Mouse (Mus musculus) E14TG2a.4 (cell line): ENCODE data around the gene Prpf31.
"Not testable (repeated sequence)": the region's sequence is repeated elsewhere in the genome, so short reads cannot be mapped to it uniquely, and the experiment has no call there.

Source experiments
- H3K27me3 ChIP-seq: 2 replicates; pipeline ENCODE4 v1.6.1; 2014; ENCODE audit warnings: low read length, control low read depth; ENCODE audit not compliant: insufficient read depth
- H3K36me3 ChIP-seq: 2 replicates; pipeline ENCODE4 v1.6.1; 2014; ENCODE audit warnings: low read length, control low read depth; ENCODE audit not compliant: insufficient read depth
- H3K4me1 ChIP-seq: replicated peaks from 2 replicates; pipeline ENCODE4 v1.6.1; 2014; ENCODE audit warnings: low read depth, low read length, control low read depth
- H3K4me3 ChIP-seq: replicated peaks from 2 replicates; pipeline ENCODE4 v1.5.1; 2014; ENCODE audit warnings: mild to moderate bottlenecking, low read length
- H3K9me3 ChIP-seq: 2 replicates; pipeline ENCODE4 v1.6.1; 2014; ENCODE audit warnings: low read length, control low read depth
- CTCF ChIP-seq: conservative IDR thresholded peaks from 2 replicates; pipeline ENCODE4 v1.5.1; 2014; ENCODE audit warnings: low read length
- NANOG ChIP-seq: IDR thresholded peaks from 2 replicates; pipeline ENCODE4 v1.6.1; 2014; ENCODE audit warnings: borderline replicate concordance, low read length, mixed read lengths
- POU5F1 ChIP-seq: IDR thresholded peaks from 2 replicates; pipeline ENCODE4 v1.6.1; 2014; ENCODE audit warnings: low read length, borderline replicate concordance

Prpf31 gene

GRCm38 (mm10) chr7:3595146-3595545 is 34.6 kb upstream of the Prpf31 start:
- Histone ChIP-seq H3K4me3 (peak overlapping the region; percentile 76), H3K9me3 (no peaks in the 10 kb centered on the region), H3K4me1 (peaks cover 15% of the 10 kb centered on the region), H3K27me3 (no peaks in the 10 kb centered on the region), H3K36me3 (no peaks in the 10 kb centered on the region)
- TF ChIP-seq CTCF (no peak), NANOG (no peak)

GRCm38 (mm10) chr7:3597755-3598154 is 32.0 kb upstream of the Prpf31 start:
- not testable (repeated sequence) for H3K9me3 ChIP-seq, H3K27me3 ChIP-seq, H3K4me3 ChIP-seq, H3K36me3 ChIP-seq
- peaks cover 11% of the 10 kb centered on the region for H3K4me1 ChIP-seq

GRCm38 (mm10) chr7:3601119-3601518 is 28.7 kb upstream of the Prpf31 start:
- no peaks in the 10 kb centered on the region for H3K27me3 ChIP-seq
- TF ChIP-seq NANOG (no peak), POU5F1 (no peak), CTCF (peak; percentile 79)
- no peaks in the 10 kb centered on the region for H3K9me3 ChIP-seq
- H3K4me3 ChIP-seq = no peak overlapping the region
- peaks cover 12% of the 10 kb centered on the region for H3K4me1 ChIP-seq
- no peaks in the 10 kb centered on the region for H3K36me3 ChIP-seq

- Histone ChIP-seq H3K36me3 (no peaks in the 10 kb centered on the region), H3K27me3 (peaks cover 3% of the 10 kb centered on the region; the same call in 1 of the 2 replicates), H3K4me1 (peaks cover 24% of the 10 kb centered on the region), H3K4me3 (no peak overlapping the region), H3K9me3 (no peaks in the 10 kb centered on the region)
- TF ChIP-seq CTCF (peak; percentile 60), POU5F1 (no peak)
Observed at GRCm38 (mm10) chr7:3606798-3607197, 23.0 kb upstream of the Prpf31 start.

- H3K9me3 ChIP-seq = no peaks in the 10 kb centered on the region
- H3K36me3 ChIP-seq = no peaks in the 10 kb centered on the region
- peaks cover 3% of the 10 kb centered on the region; the same call in 1 of the 2 replicates for H3K27me3 ChIP-seq
- TF ChIP-seq CTCF = no peak
- peaks cover 26% of the 10 kb centered on the region for H3K4me1 ChIP-seq
- no peak overlapping the region for H3K4me3 ChIP-seq
Observed at GRCm38 (mm10) chr7:3607391-3607790, 22.4 kb upstream of the Prpf31 start.

- H3K9me3 ChIP-seq = no peaks in the 10 kb centered on the region
- peaks cover 3% of the 10 kb centered on the region; the same call in 1 of the 2 replicates for H3K27me3 ChIP-seq
- TF ChIP-seq CTCF (no peak), POU5F1 (no peak), NANOG (no peak)
- peaks cover 23% of the 10 kb centered on the region for H3K4me1 ChIP-seq
- no peak overlapping the region for H3K4me3 ChIP-seq
- no peaks in the 10 kb centered on the region for H3K36me3 ChIP-seq
Observed at GRCm38 (mm10) chr7:3608668-3609067, 21.1 kb upstream of the Prpf31 start.

- H3K4me1 ChIP-seq = peaks cover 21% of the 10 kb centered on the region
- no peaks in the 10 kb centered on the region for H3K9me3 ChIP-seq
- TF ChIP-seq NANOG (no peak), CTCF (no peak), POU5F1 (no peak)
- no peak overlapping the region for H3K4me3 ChIP-seq
- peaks cover 3% of the 10 kb centered on the region; the same call in 1 of the 2 replicates for H3K27me3 ChIP-seq
- H3K36me3 ChIP-seq = no peaks in the 10 kb centered on the region
Observed at GRCm38 (mm10) chr7:3609082-3609481, 20.7 kb upstream of the Prpf31 start.

- TF ChIP-seq CTCF = no peak
- no peak for TF ChIP-seq POU5F1
- H3K4me1 ChIP-seq = peaks cover 21% of the 10 kb centered on the region
- no peaks in the 10 kb centered on the region for H3K36me3 ChIP-seq
- H3K9me3 ChIP-seq = no peaks in the 10 kb centered on the region
- H3K4me3 ChIP-seq = no peak overlapping the region
- H3K27me3 ChIP-seq = peaks cover 3% of the 10 kb centered on the region; the same call in 1 of the 2 replicates
Observed at GRCm38 (mm10) chr7:3610437-3610836, 19.3 kb upstream of the Prpf31 start.

- H3K9me3 ChIP-seq = no peaks in the 10 kb centered on the region
- H3K36me3 ChIP-seq = no peaks in the 10 kb centered on the region
- peaks cover 21% of the 10 kb centered on the region for H3K4me1 ChIP-seq
- peaks cover 3% of the 10 kb centered on the region; the same call in 1 of the 2 replicates for H3K27me3 ChIP-seq
- TF ChIP-seq NANOG (no peak), POU5F1 (no peak), CTCF (no peak)
- H3K4me3 ChIP-seq = peak overlapping the region; percentile 66
Observed at GRCm38 (mm10) chr7:3611006-3611405, 18.8 kb upstream of the Prpf31 start.

GRCm38 (mm10) chr7:3614021-3614420 is 15.8 kb upstream of the Prpf31 start:
- no peak overlapping the region for H3K4me3 ChIP-seq
- TF ChIP-seq NANOG (no peak), POU5F1 (no peak), CTCF (no peak)
- H3K36me3 ChIP-seq = peaks cover 5% of the 10 kb centered on the region
- H3K27me3 ChIP-seq = peaks cover 3% of the 10 kb centered on the region; the same call in 1 of the 2 replicates
- H3K4me1 ChIP-seq = peaks cover 28% of the 10 kb centered on the region
- no peaks in the 10 kb centered on the region for H3K9me3 ChIP-seq
